Mouse (Mus musculus) midbrain, embryonic 13.5 days (tissue): ENCODE measurements around the gene Zfp326. TPM values are rescaled to one million over a fixed set of nuclear protein-coding genes. Genes with fewer than 3 reads are reported as not detected.
"Not testable (repeated sequence)": the region's sequence is repeated elsewhere in the genome, so short reads cannot be mapped to it uniquely, and the experiment has no call there.

Experiments
- ATAC-seq: fragments of 200-750 bp; cut with Nextera tagmentation; 2 replicates; pipeline ENCODE4 v1.8.0; 2017; ENCODE audit warnings: mild to moderate bottlenecking, moderate TSS enrichment, moderate library complexity
- H3K27ac ChIP-seq: fragments of 300-500 bp; sonication (generic); 2 replicates; pipeline ENCODE4 v1.5.1; 2015; ENCODE audit warnings: inconsistent platforms, mild to moderate bottlenecking, moderate library complexity
- H3K27me3 ChIP-seq: fragments of 300-500 bp; sonication (generic); 2 replicates; pipeline ENCODE4 v1.6.1; 2015; ENCODE audit warnings: mild to moderate bottlenecking, inconsistent platforms
- H3K36me3 ChIP-seq: fragments of 300-500 bp; sonication (generic); 2 replicates; pipeline ENCODE4 v1.6.1; 2015; ENCODE audit warnings: mild to moderate bottlenecking, inconsistent platforms
- H3K4me1 ChIP-seq: fragments of 300-500 bp; sonication (generic); replicated peaks from 2 replicates; pipeline ENCODE4 v1.6.1; 2015; ENCODE audit warnings: inconsistent platforms
- H3K4me2 ChIP-seq: fragments of 300-500 bp; sonication (generic); replicated peaks from 2 replicates; pipeline ENCODE4 v1.6.1; 2015; ENCODE audit warnings: moderate library complexity, mild to moderate bottlenecking, inconsistent platforms
- H3K4me3 ChIP-seq: fragments of 300-500 bp; sonication (generic); replicated peaks from 2 replicates; pipeline ENCODE4 v1.5.1; 2015; ENCODE audit warnings: mild to moderate bottlenecking, inconsistent platforms
- H3K9ac ChIP-seq: fragments of 300-500 bp; sonication (generic); replicated peaks from 2 replicates; pipeline ENCODE4 v1.6.1; 2015; ENCODE audit warnings: mild to moderate bottlenecking, inconsistent platforms
- H3K9me3 ChIP-seq: fragments of 300-500 bp; sonication (generic); 2 replicates; pipeline ENCODE4 v1.6.1; 2016; ENCODE audit warnings: mild to moderate bottlenecking, inconsistent platforms
- WGBS: fragments of 180-500 bp; shearing (Covaris S2); methylation state at CpG from one replicate; pipeline ENCODE4 v1.1.7; 2015; 5-methylcytosine and 5-hydroxymethylcytosine counted together
- polyA plus RNA-seq: library from polyadenylated mRNA; unstranded; fragments of >200 nt; fragmentation: Nextera tagmentation; extraction: Ambion mirVana; gene quantifications from 2 replicates; pipeline ENCODE4 v1.2.1, GENCODE M21; 2015

Zfp326 gene
- polyA plus RNA-seq, 1 experiment from 2014 or later = 58.6 TPM

DNA sequence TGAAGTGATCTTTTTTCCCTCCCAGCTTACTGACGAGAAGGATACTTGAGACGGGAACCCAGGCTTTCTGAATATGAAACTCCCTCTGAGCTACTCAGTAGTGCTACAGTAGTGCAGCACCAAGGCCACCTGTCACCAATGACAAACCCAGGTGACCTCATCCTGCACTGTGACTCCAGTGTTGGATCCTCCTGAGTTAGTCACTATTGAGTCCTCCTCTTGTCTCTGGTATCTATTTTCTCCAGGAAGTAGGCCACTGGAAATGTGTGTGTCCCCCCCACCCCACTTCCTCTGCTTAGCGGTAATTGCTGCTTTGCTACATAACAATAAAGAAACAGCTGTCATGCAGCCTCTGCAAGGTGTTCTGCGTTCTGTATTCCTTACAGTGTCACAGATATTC, 27.1 kb upstream of the Zfp326 start:
- Histone ChIP-seq H3K9me3 (no peaks in the 10 kb centered on the region), H3K36me3 (no peaks in the 10 kb centered on the region), H3K27ac (no peak overlapping the region), H3K9ac (no peak overlapping the region), H3K4me3 (no peak overlapping the region), H3K27me3 (no peaks in the 10 kb centered on the region), H3K4me1 (no peaks in the 10 kb centered on the region), H3K4me2 (no peak overlapping the region)
- no peak for ATAC-seq
- WGBS = 84% methylated on average over 4 of the region's 4 CpGs

DNA sequence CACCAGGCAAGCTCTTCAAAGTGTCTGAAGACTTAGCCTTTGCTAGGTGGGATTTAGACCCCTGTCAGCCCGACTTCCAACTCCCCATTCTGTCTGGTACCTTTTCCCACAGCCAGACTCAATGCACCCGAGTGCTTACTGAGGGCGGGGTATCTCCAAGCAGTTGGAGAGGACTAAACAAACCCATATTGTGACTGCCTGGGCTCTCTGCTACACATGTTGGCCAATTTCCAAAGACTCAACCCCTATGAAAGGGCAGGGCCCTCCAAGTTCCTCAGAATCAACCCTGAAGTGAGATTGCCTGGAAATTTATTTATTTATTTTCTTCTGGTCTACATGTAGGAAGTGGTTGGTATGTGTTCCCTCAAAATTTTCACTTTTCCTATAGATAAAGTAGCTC, 26.7 kb upstream of the Zfp326 start:
- no peak overlapping the region for H3K4me2 ChIP-seq
- no peaks in the 10 kb centered on the region for H3K9me3 ChIP-seq
- no peak for ATAC-seq
- no peak overlapping the region for H3K9ac ChIP-seq
- no peak overlapping the region for H3K4me3 ChIP-seq
- H3K27me3 ChIP-seq = no peaks in the 10 kb centered on the region
- H3K36me3 ChIP-seq = no peaks in the 10 kb centered on the region
- no peak overlapping the region for H3K27ac ChIP-seq
- 72% methylated on average over 3 of the region's 3 CpGs for WGBS
- no peaks in the 10 kb centered on the region for H3K4me1 ChIP-seq

DNA sequence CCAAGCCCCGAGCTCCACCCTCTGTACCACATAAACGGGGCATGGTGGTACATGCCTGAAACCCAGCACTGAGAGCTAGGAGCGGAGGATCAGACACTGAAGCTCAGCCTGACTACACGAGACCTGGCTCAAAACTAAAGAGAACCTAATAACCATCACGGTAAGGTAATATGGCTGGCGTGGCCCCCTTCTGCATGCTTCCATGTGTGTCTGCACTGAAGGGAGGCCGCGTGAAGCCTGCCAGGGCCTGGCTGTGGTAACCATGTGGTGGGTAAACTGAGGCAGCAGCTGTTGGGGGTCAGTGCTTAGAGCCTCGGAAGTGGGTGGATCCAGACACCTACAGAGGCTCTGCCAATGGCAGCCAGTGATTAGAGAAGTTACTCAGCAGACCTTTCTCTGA, 23.1 kb upstream of the Zfp326 start:
- no peaks in the 10 kb centered on the region for H3K36me3 ChIP-seq
- 90% methylated on average over 9 of the region's 9 CpGs for WGBS
- H3K4me2 ChIP-seq = no peak overlapping the region
- ATAC-seq = no peak
- H3K9ac ChIP-seq = no peak overlapping the region
- no peaks in the 10 kb centered on the region for H3K4me1 ChIP-seq
- no peak overlapping the region for H3K4me3 ChIP-seq
- no peaks in the 10 kb centered on the region for H3K27me3 ChIP-seq
- H3K27ac ChIP-seq = no peak overlapping the region
- no peaks in the 10 kb centered on the region for H3K9me3 ChIP-seq

- no peaks in the 10 kb centered on the region for H3K9me3 ChIP-seq
- H3K36me3 ChIP-seq = no peaks in the 10 kb centered on the region
- H3K27me3 ChIP-seq = no peaks in the 10 kb centered on the region
- H3K27ac ChIP-seq = no peak overlapping the region
- H3K4me1 ChIP-seq = no peaks in the 10 kb centered on the region
- no peak for ATAC-seq
- H3K4me2 ChIP-seq = no peak overlapping the region
- no peak overlapping the region for H3K9ac ChIP-seq
- 87% methylated on average over 5 of the region's 5 CpGs for WGBS
- no peak overlapping the region for H3K4me3 ChIP-seq
Measured at GRCm38 (mm10) chr5:105857486-105857885, 18.9 kb upstream of the Zfp326 start.

DNA sequence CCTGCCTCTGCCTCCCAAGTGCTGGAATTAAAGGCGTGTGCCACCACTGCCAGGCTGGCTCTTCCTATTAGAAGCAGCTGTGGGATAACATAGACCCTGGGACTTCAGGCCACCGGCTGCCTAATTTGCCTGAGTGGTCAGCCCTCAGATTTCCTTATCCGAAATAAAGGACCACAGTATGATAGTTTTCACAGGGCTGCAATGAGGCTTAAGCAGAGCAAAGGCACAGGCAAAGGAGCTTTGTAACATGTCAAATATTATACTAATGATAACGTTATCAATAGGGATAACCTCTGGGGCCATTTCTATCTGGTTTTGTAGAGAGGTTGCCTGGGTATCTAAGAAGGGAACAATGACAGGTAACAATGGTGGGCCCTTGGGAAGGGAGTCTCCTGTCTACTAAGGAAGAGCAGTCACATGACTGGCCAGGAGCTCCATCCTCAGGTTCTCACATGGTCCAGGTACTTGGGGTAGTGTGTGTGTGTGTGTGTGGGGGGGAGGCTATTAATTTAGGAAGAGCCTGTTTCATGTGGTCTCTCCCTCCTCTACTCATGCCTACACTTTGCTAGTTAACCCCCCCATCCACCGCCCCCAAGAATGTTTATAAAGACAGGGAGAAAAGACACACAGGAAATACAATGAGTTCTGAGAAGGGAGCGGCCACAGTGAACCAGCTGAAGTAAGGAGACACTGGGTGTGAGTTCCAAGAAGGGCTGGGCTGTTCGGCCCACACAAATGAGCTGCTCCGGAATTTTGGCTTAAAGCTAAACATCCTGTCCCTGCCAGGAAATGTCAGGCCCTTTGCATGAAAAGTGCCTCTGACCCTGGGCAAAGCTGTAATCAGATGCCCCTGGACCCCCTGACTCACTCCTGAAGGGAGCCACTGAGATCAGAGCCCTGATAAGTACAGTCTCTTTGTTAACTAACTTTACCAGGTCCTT, 17.3 kb upstream of the Zfp326 start:
- WGBS = 87% methylated on average over 8 of the region's 8 CpGs
- H3K4me2 ChIP-seq = no peak overlapping the region
- no peak overlapping the region for H3K4me3 ChIP-seq
- no peaks in the 10 kb centered on the region for H3K36me3 ChIP-seq
- ATAC-seq = no peak
- H3K4me1 ChIP-seq = no peaks in the 10 kb centered on the region
- H3K9ac ChIP-seq = no peak overlapping the region
- H3K9me3 ChIP-seq = no peaks in the 10 kb centered on the region
- H3K27me3 ChIP-seq = no peaks in the 10 kb centered on the region
- H3K27ac ChIP-seq = no peak overlapping the region

- WGBS = 83% methylated on average over 11 of the region's 11 CpGs
- H3K36me3 ChIP-seq = no peaks in the 10 kb centered on the region
- H3K27me3 ChIP-seq = no peaks in the 10 kb centered on the region
- no peak for ATAC-seq
- H3K9me3 ChIP-seq = no peaks in the 10 kb centered on the region
- H3K4me3 ChIP-seq = no peak overlapping the region
- H3K4me1 ChIP-seq = no peaks in the 10 kb centered on the region
- no peak overlapping the region for H3K27ac ChIP-seq
- H3K9ac ChIP-seq = no peak overlapping the region
- no peak overlapping the region for H3K4me2 ChIP-seq
Measured at GRCm38 (mm10) chr5:105859716-105860460, 16.5 kb upstream of the Zfp326 start.

- Histone ChIP-seq H3K9ac (no peak overlapping the region), H3K36me3 (no peaks in the 10 kb centered on the region), H3K27me3 (no peaks in the 10 kb centered on the region), H3K9me3 (no peaks in the 10 kb centered on the region), H3K4me3 (no peak overlapping the region), H3K27ac (no peak overlapping the region), H3K4me1 (no peaks in the 10 kb centered on the region), H3K4me2 (no peak overlapping the region)
- WGBS = 87% methylated on average over 10 of the region's 10 CpGs
- no peak for ATAC-seq
Measured at GRCm38 (mm10) chr5:105860461-105860835, 15.9 kb upstream of the Zfp326 start.

- H3K9ac ChIP-seq = no peak overlapping the region
- no peak overlapping the region for H3K4me2 ChIP-seq
- H3K27ac ChIP-seq = no peak overlapping the region
- H3K27me3 ChIP-seq = no peaks in the 10 kb centered on the region
- no peak overlapping the region for H3K4me3 ChIP-seq
- H3K4me1 ChIP-seq = no peaks in the 10 kb centered on the region
- no peak for ATAC-seq
- 96% methylated on average over 5 of the region's 5 CpGs for WGBS
- no peaks in the 10 kb centered on the region for H3K9me3 ChIP-seq
- no peaks in the 10 kb centered on the region for H3K36me3 ChIP-seq
Measured at GRCm38 (mm10) chr5:105861616-105862015, 14.7 kb upstream of the Zfp326 start.

DNA sequence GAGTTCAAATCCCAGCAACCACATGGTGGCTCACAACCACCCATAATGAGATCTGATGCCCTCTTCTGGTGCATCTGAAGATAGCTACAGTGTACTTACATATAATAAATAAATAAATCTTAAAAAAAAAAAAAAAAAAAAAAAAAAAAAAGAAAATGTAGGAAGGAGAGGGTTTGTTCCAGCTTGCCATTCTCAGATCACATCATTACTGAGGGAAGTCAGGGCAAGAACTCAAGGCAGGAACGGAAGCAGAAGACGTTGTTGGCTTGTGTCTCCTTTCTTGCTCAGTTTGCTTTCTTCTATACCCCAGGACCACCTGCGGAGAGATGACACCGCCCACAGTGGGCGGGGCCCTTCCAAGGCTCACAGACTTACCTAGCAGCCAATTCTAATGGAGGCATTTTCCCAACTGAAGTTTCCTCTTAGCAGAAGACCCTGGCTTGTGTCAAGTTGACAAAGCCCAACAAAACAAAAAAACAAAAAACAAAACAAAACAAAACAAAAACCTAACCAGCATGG, 11.2 kb upstream of the Zfp326 start:
- WGBS = 46% methylated on average over 5 of the region's 5 CpGs
- not testable (repeated sequence) for H3K9me3 ChIP-seq

GRCm38 (mm10) chr5:105867427-105867826, 8.9 kb upstream of the Zfp326 start:
- Histone ChIP-seq H3K4me1 (peaks cover 12% of the 10 kb centered on the region; the same call in 1 of the 2 replicates), H3K4me3 (no peak overlapping the region), H3K9ac (no peak overlapping the region), H3K36me3 (no peaks in the 10 kb centered on the region), H3K27ac (no peak overlapping the region), H3K27me3 (no peaks in the 10 kb centered on the region), H3K4me2 (no peak overlapping the region), H3K9me3 (no peaks in the 10 kb centered on the region)
- ATAC-seq = no peak
- WGBS = 56% methylated on average over 4 of the region's 4 CpGs

More for the DNA sequence above, 11.2 kb upstream of the Zfp326 start:
- not testable (repeated sequence) for H3K27me3 ChIP-seq, ATAC-seq, H3K4me2 ChIP-seq, H3K4me3 ChIP-seq, H3K36me3 ChIP-seq, H3K27ac ChIP-seq, H3K9ac ChIP-seq
- peaks cover 12% of the 10 kb centered on the region; the same call in 1 of the 2 replicates for H3K4me1 ChIP-seq

- H3K27me3 ChIP-seq = no peaks in the 10 kb centered on the region
- peaks cover 12% of the 10 kb centered on the region; the same call in 1 of the 2 replicates for H3K4me1 ChIP-seq
- 72% methylated on average over 16 of the region's 16 CpGs for WGBS
- no peak overlapping the region for H3K9ac ChIP-seq
- H3K36me3 ChIP-seq = no peaks in the 10 kb centered on the region
- peak; percentile 71; the same call in 1 of the 2 replicates for ATAC-seq
- no peaks in the 10 kb centered on the region for H3K9me3 ChIP-seq
- H3K4me3 ChIP-seq = no peak overlapping the region
- H3K4me2 ChIP-seq = no peak overlapping the region
- no peak overlapping the region for H3K27ac ChIP-seq
Measured at GRCm38 (mm10) chr5:105867841-105868447, 8.4 kb upstream of the Zfp326 start.

- no peaks in the 10 kb centered on the region for H3K36me3 ChIP-seq
- H3K4me3 ChIP-seq = no peak overlapping the region
- no peaks in the 10 kb centered on the region for H3K9me3 ChIP-seq
- no peaks in the 10 kb centered on the region for H3K27me3 ChIP-seq
- H3K4me2 ChIP-seq = no peak overlapping the region
- peaks cover 12% of the 10 kb centered on the region; the same call in 1 of the 2 replicates for H3K4me1 ChIP-seq
- peak; percentile 82 for ATAC-seq
- WGBS = 28% methylated on average over 3 of the region's 3 CpGs
- H3K27ac ChIP-seq = no peak overlapping the region
- no peak overlapping the region for H3K9ac ChIP-seq
Measured at GRCm38 (mm10) chr5:105868593-105868992, 7.8 kb upstream of the Zfp326 start.
